Mouse (Mus musculus) ES-Bruce4 (cell line): ENCODE results near the gene Mxra7.

Experiments used
- CTCF ChIP-seq: IDR thresholded peaks from one replicate; pipeline ENCODE4 v1.8.1; 2011; ENCODE audit warnings: low read depth, low read length
- EP300 ChIP-seq: IDR thresholded peaks from 2 replicates; pipeline ENCODE4 v1.6.1; 2011; ENCODE audit warnings: low read depth, low read length; ENCODE audit not compliant: insufficient read depth
- POLR2A ChIP-seq: IDR thresholded peaks from one replicate; pipeline ENCODE4 v1.8.1; 2011; ENCODE audit warnings: low read length; ENCODE audit not compliant: insufficient read depth

GRCm38 (mm10) chr11:116813610-116814009, 14.2 kb downstream of the Mxra7 start:
- TF ChIP-seq EP300 (no peak), CTCF (no peak), POLR2A (no peak)
